16 mouse cellular contexts compared by ENCODE assay signal in genomic region chr6:47648316-47648715, GRCm38 (mm10). TPM values are rescaled to one million over a fixed set of nuclear protein-coding genes. Genes with fewer than 3 reads are reported as not detected.
DNase-seq lines count a peak whose midpoint lies in the region; ATAC-seq and TF ChIP-seq lines count a peak whose summit lies in the region.
"Had no signal": no experiment of that assay in that cellular context is flagged by ENCODE, and none has a peak within 500 bp of the region (broad histone marks: within the 10 kb centered on the region; RNA-seq: fewer than 3 reads in every experiment).

No protein-coding gene starts in this region.

- no peak overlapping the region for H3K9ac ChIP-seq in heart, embryonic 12.5 days
- H3K9ac ChIP-seq: forebrain, embryonic 13.5 days; limb, embryonic 13.5 days; liver, postnatal 0 days had no signal

- H3K4me3 ChIP-seq in heart, embryonic 12.5 days, result no peak overlapping the region
- H3K4me3 ChIP-seq: forebrain, embryonic 13.5 days; limb, embryonic 13.5 days had no signal

- in situ Hi-C loops in Patski (cut with MboI; ENCODE audit: low pct_unique_long_range_greater_than_20kb), result no loop called here

- H3K9me3 ChIP-seq in heart, embryonic 12.5 days (replicated peaks), result no peaks in the 10 kb centered on the region
- H3K9me3 ChIP-seq: forebrain, embryonic 13.5 days; limb, embryonic 13.5 days had no signal

- WGBS in heart, embryonic 12.5 days, result 84% methylated on average over 7 of the region's 7 CpGs

- no peak overlapping the region for H3K27ac ChIP-seq in heart, embryonic 12.5 days (ENCODE audit: poor library complexity, severe bottlenecking)
- H3K27ac ChIP-seq: forebrain, embryonic 13.5 days; limb, embryonic 13.5 days; macrophage had no signal

- H3K36me3 ChIP-seq in heart, embryonic 12.5 days, result no peaks in the 10 kb centered on the region
- H3K36me3 ChIP-seq: limb, embryonic 13.5 days had no signal

- CTCF ChIA-PET in Patski (lab: Charles Lee), result interaction anchor here (1.0 to 2.2 kb wide), 8 partner anchors 19 to 457 kb away, joined by 3 to 6 read pairs (median 4); no protein-coding TSS in a partner anchor

- no peak for TF ChIP-seq CTCF in Patski (IDR thresholded peaks at IDR 0.05)

- peak; percentile 1 to 4 for DNase-seq in heart, adult 9 months (ENCODE audit: low spot score in 2 of 2)
- DNase-seq in ovary, postnatal 10 days (ENCODE audit: low spot score), result peak; percentile 2
- DNase-seq in ovary, postnatal 36 days (ENCODE audit: low spot score), result no peak
- DNase-seq in Patski (ENCODE audit: low read depth, low spot score), result peak; percentile 9
- peak; percentile 12 for DNase-seq in cerebellum, adult 8-10 months
- no peak for DNase-seq in adrenal gland, adult 2 months
- DNase-seq: kidney, adult 2 months; liver, postnatal 0 days; midbrain, embryonic 14.5 days; thymus, adult 2 months had no signal

- POLR2A ChIA-PET in Patski (lab: Charles Lee), result no interaction called here

- peaks cover 23% of the 10 kb centered on the region for H3K27me3 ChIP-seq in heart, embryonic 12.5 days (replicated peaks)
- no peaks in the 10 kb centered on the region for H3K27me3 ChIP-seq in Patski
- H3K27me3 ChIP-seq: CH12.LX; forebrain, embryonic 13.5 days had no signal

- H3K4me1 ChIP-seq in heart, embryonic 12.5 days (replicated peaks), result no peaks in the 10 kb centered on the region
- H3K4me1 ChIP-seq: forebrain, embryonic 13.5 days; limb, embryonic 13.5 days had no signal

- no peak for ATAC-seq in heart, embryonic 12.5 days (ENCODE audit: insufficient number of reproducible peaks, low FRiP score)
- no peak for ATAC-seq in Patski
- ATAC-seq: forebrain, embryonic 13.5 days; hindbrain, embryonic 16.5 days; liver, postnatal 0 days had no signal

- no peak overlapping the region for H3K4me2 ChIP-seq in heart, embryonic 12.5 days
- H3K4me2 ChIP-seq: forebrain, embryonic 13.5 days; limb, embryonic 13.5 days had no signal

RNA-seq across cellular contexts. Expression of gene Ezh2, which starts 53.2 kb away (rescaled TPM):
- polyA plus RNA-seq in heart, embryonic 12.5 days (2016; fragmentation: Nextera tagmentation; extraction: Ambion mirVana), result 69.7 and 70.0 TPM in 2 replicates
- polyA plus RNA-seq in Patski (2021), result 125 TPM
- total RNA-seq in adrenal gland, adult 2 months (2021), result 10 to 100 TPM; 11.4 to 18.3 TPM
- polyA plus RNA-seq in adrenal gland, adult 2 months (2012; rRNA removed), result 0.95 and 1.6 TPM in 2 replicates

Comparison
In these comparisons a context has a peak if more than half of its experiments do, and no peak if none do; other contexts are left out.
1. DNase-seq: peak in heart, adult 9 months (2 of 2), ovary, postnatal 10 days (single experiment), Patski (single experiment) and cerebellum, adult 8-10 months (single experiment); none in ovary, postnatal 36 days (single experiment) and adrenal gland, adult 2 months (single experiment).
2. RNA of gene Ezh2, which starts 53.2 kb away (polyA plus RNA-seq): 125 TPM in Patski (single experiment) and 69.7 to 70.0 TPM in heart, embryonic 12.5 days; 0.95 to 1.6 TPM in adrenal gland, adult 2 months; every median in the first group is over 10 times any median in the second.